Mouse (Mus musculus) urinary bladder, postnatal 25 days (tissue): ENCODE measurements around the gene Dolpp1.

Source experiments
- DNase-seq: peaks from one replicate; pipeline ENCODE4 v3.0.0; 2022; ENCODE audit warnings: low spot score

The Dolpp1 gene

DNA sequence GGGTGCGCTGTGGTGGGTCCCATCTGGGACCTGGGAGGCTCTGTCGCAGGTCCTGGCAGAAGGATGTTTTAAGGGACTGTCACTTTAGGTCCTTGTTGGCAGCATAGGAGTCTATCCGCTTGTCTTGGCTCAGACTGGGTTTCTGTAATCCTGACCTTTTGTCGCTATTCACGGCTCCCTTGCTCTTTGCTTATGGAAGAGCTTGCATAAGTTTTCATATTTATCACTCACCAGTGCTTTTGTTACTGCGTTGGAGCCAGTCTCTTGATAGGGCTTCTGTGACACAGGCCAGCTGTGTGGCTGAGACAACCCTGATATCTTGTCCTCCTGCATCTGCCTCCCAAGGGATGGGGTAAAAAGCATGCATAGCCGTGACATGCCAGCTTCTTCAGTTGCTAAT, 12.7 kb upstream of the Dolpp1 start:
- no peak for DNase-seq

DNA sequence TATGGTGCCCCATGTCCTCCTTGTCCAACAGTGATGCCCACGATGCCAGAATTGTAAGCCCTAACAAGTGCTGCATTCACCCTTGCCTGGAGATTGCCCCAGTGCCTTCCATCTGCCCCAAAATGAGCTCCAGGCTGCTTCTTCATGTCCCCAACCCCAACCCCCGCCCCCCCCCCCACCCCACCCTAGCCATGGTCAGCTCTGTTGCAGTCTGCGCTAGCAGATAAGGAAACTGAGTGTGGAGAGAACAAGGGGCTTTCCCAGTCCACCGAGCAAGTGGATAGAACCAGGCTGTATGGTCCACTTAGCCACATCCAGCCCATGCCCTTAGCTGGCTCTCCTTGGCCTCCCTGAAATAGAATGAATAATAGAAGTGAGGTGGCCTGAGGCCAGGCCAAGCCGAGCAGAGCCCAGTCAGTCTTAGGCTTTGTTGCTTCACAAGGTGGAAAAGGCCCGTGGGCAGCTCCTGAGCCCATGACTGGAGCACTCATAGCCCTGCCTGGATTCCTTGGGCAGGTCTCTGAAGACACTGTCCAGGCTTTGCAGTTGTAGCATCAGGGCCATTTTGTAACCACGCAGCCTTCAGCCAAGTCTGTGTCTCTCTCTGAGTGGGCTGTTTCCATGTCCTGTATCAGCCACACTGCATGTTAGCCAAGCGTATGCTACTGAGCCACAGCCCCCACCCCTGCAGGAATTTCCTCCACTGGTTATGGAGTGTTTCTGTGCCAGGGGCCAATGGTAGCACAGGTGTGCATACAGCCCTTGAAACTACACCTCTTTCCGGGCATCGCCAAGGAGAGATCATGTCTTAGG, 11.3 kb upstream of the Dolpp1 start:
- no peak for DNase-seq

DNA sequence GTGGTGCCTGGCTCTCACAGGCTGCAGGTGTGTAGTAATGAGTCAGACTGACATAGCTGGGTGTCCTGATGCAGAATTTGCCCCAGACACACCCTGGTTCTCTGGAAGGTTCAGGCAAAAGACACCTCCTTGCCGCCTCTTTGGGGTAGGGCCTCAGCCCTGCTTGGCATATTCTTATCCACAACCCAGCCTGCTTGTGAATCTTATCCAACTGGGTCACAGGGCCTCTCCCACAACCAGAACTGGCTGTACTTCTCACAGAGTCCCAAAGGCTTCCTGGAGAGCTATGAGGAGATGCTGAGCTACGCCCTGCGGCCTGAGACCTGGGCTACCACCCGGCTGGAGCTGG, 10.7 kb upstream of the Dolpp1 start:
- DNase-seq, result no peak

DNA sequence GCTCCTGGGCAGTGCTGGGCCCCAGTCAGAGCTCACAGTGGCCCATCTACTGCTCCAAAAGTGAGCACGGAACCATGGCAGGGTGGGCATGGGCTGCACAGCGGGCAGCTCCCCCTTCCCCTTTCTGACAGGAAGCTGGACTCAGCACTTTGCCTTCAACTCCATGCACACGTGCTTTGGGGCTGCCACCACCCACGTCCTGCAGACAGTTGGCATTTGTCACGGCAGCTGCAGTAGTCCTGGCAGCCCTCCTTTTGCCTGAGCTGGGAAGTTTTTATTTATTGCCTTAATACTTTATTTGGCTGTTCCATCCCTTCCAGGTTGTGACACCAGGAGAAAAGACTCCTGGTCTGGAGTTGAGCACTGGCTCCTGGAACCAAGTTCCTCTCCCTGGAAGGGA, 7.2 kb upstream of the Dolpp1 start:
- DNase-seq, result no peak

DNA sequence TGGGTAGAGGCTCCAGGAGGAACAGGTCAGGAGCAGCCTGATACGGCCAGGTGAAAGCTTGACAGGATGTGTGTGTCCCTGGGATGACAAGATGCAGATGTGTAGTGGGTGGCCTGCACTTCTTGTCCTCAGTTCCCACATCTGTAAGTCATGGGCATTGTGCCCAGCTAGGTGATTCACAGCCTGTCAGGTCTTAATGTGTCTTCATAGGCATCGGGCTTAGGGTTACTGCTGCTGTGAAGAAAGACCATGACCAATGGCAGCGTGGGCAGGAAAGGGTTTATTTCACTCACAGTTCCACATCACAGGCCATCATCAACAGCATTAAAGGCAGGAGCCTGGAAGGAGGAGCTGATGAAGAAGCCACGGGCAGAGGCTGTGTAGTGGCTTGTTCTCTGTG, 6.5 kb upstream of the Dolpp1 start:
- DNase-seq, result no peak

DNA sequence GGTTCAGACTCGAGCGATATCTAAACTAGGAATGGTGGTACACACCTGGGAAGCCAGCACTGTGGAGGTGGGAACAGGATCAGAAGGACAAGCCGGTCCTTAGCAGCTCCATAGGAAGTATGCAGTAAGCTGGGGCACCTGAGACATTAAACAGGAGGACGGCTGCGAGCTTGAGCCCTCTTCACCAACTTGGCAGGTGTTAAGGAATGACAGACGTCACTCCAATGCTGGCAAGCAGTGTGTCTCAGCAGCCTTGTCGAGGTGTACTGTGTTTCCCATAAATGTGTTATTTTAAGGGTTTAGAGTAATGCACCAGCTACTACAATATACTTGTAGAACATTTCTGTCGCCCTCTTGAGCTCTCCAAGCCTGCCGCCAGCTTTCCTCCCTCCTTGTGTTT, 5.1 kb upstream of the Dolpp1 start:
- no peak for DNase-seq

DNA sequence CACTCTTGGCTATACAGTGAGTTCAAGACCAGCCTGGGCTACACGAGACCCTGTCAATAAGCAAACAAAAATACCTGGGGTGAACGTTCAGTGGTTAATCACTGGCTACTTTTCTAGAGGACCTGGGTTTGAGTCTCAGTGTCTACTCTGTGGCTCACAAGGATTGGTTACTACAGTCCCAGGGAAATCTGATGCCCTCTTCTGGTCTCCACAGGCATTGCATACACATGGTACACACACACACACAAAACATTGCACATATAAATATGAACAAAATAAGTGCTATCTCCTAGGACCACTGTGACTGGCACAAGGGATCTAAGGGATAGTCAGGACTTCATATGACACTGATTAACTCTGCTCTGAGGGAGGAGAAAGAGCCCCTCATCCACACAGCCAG, 3.1 kb upstream of the Dolpp1 start:
- no peak for DNase-seq

DNA sequence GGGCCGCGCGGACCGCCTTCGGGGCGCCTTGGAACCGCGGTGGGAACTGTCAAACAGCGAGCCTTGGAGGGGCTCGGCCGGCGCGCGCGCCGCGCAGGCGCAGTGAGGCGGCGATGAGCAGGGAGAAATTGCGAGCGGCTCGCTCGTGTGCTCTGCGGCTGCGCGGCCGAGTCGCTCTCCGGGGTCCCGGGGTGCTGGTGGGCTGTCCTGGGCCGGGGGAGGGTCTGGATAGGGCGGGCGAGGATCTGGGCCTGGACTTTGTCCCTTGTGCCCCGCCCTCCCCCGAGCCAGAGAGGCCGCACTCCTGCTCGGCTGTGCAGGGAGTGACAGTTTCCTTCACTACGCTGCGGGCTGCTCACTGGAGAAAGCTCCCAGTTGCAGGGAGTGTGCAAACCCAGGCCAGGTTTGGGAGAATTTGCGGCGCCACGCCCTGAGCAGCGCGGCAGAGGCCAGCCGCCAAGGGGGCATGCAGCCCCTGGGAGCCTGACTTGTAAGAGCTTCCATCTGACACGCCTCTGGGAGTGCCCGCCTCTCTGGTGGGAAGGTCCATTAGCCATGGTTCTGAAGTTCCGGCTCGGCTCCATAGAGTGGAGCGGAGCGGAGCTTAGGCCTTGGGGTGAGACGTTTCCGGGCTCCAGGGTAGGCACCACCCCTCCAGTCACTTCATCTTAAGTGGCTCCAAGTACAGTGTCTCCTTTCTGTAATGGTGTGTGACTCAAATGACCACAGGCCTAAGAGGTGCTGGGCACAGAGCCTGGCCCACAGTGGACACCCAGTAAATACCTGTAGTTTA, 719 bp downstream of the Dolpp1 start:
- DNase-seq, result peak; percentile 56

DNA sequence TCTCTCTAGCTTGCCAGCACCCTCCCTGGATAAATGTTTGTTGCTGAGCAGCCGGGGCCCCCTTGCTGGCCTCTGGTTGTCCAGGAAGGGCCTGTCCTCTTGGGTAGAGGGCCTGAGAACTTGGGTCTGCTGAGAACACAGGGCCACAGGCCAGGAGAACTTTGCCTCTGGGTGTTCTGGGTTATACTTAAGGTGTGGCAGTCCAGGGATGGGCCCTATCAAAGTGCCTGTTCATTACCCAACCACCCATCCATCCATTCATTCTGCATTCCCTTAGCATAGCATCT, 1.3 kb downstream of the Dolpp1 start:
- DNase-seq, result no peak

DNA sequence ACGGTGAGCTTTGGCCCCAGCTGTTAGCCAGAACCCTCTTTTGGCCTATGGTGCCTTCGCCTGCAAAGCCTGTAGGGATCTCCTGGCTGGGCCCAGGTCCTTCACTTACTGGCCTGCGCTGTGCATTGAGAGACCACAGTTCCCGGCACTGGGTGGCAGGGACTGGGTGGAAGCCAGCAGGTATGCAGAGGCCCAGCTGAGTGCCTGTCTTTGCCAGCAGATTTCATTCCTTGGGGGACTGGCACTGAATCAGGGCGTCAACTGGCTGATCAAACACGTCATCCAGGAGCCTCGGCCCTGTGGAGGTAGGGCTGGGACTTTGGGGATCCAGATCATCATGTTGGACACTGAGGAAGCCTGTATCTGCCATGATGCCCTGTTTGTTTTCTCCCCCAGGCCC, 3.7 kb downstream of the Dolpp1 start:
- DNase-seq, result no peak

DNA sequence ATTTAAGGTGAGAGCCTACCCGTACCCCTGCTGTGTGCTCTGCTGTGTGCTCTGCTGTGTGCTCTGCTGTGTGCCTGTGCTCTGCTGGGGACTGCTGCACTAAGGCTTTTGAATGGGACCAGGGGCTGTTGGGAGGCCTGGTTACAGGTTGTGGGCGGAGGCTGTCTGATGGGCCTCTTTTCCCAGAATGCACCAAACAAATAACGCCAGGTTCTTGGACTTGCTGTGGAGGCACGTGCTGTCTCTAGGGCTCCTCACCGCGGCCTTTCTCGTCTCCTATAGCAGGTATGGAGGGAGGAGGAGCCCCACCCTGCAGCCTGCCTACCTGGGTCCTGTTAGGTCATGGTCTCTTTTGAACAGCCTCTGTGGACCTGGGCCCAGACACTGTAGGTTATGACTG, 4.2 kb downstream of the Dolpp1 start:
- DNase-seq, result no peak

DNA sequence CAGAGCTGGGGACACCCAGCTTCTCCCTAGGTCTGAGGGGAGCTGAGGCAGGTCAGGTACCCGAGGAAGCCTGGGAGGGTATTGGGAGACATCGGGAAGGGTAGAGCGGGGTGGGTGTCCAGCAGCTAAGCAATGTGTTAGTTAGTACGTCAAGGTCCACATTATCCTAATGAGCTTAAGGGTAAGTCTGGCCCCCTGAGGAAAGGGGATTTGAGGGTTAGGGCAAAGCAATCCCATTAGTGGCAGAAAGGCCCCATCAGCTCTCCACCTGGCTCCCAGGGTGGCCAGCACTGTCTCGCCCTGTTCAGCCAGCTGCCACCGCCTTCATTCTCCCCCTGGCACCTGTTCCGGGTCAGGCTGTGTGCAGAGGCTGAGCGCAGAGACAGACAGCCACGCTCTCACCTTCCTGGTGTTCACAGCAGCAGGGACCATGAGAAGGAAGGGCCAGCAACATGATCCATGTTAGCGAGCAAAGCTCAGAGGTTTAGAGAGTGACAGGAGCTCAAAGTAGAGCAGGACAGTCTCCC, 6.0 kb downstream of the Dolpp1 start:
- DNase-seq, result no peak

DNA sequence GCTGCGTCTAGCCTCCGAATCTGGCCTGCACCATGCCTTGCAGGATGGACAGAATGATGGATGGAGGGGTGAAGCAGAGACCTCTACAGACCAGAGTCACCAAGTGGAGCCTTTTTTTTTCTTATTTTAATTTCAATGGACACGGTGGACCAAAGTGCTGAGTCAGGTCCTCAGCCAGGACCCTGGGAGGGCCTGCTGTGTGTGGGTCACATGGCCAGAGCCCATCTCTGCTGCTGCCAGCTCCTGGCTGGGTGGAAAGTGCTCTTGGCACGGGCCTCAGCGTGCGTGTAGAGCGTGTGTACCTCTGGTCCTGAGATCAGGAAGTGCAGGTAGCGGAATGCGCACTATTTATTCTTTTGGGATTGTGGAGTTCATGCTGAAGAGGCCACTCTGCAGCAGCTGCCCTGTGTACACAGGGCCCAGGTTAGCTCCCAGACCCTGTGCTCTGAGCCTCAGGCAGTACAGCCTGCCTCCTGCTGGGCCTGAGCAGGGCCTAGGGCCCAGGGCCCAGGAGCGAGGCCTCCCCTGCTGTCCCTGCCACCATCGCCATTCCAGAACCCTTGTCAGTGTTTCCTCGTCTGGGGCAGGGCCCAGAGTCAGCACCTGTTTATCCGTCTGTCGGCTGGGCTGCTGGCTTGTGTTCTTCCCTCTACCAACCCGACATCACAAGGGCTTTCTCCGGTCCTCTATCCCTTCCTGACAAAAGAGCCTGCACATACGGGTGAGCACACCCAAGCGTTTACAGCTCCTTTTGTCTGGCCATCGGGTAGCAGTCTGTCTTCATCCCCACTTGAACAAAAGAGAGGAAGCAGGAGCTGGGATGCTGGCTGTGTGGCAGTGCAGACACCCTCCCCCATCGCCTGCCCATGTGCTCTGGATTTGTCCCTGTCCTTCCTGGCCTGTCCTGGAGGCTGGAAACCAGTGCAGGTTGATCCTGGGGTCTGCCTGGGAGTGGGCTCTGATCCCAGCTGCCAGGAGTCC, 7.4 kb downstream of the Dolpp1 start:
- DNase-seq, result no peak

DNA sequence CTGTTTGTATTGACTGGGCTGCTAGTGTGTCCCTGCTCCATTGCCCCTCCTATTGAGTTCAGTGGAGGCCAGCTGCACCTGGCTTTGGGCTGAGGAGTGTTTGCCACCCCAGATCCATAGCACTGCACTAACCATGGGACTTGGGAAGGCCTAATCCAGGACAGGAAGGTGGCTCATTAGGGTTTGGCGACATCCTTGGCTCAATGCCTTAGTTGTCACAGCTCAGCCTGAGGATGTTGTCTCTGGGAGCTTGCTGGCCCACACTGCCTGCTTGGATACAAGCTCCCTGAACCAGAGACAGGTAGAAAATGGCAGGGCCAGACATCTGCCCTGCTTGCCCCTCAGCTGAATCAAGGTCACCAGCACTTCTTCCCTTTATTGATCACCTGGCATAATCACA, 9.5 kb downstream of the Dolpp1 start:
- DNase-seq, result no peak

DNA sequence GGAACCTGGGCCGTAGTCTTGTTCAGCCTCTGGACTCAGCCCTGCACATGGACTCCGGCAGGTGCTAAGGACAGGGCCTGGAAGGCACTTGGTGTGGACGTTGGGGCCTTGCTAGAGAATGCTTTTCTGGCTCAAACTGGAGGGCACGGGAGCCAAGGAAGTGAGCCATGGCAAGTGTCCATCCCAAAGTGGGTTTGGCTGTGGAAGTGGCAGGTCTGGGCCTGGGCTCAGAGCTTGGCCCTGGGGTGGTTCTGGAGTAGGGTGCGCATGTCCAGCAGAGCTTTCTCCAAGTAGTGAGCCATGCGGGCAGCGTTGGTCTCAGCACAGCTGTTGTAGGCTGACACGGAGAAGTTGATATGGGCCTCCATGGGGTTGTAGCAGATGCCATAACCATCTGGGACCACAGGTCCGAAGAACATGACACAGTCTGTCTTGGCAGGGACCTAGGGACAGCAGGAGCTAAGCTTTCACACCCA, 10.3 kb downstream of the Dolpp1 start:
- no peak for DNase-seq

DNA sequence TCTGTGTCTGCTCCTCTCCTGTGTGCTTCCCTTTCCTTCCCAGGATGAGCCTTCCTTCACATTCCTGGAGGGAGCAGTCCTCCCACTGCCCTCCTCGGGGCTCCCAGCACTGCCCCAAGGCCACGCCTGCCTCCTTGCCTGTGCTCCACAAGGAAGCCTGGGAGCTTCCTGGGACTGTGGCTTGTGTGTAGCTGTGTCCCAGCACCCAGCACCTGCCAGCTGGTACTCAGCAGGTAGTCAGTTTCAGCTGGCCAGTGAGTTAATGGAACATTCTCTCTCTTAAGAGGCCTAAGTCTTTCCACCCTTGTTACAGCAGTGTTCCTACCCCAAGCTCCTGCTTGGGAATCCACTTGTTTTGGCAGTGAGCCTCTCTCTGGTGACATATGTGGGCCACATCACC, 10.8 kb downstream of the Dolpp1 start:
- no peak for DNase-seq

DNA sequence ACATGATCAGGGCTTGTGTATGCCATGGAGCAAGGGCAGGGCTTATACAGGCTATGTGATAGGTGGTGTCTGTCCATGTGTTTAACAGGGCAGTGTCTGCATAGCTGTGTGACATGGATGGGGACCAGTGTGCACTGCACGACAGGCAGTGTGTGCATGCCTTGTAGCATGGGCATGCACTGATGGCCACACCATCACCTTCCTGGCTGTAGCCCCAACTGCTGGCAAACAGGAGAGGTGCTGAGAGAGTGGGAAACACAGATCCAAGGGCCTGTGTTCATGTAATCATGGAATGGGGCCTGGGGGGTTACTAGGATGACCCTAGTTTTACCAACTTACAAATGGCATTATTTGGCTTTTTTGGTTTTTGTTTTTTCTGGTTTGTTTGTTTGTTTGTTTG, 11.8 kb downstream of the Dolpp1 start:
- no peak for DNase-seq

DNA sequence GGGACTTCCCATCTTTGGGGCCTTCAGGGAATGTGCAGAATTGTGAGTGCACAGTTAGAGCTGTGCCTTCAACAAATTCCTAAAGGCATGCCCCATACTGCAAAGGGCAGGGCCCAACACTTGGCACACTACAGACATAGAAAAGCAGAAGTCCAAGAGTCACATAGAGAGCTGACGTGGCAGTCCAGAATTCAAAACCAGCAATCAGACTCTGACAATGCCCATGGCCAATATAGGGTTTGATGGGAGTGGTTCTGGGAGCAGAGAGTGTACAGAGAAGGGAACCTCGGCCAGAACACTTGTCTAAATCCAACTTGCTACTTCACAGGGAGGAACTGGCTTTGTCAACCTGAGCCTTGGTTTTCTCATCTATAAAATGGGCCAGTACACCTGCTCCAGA, 15.2 kb downstream of the Dolpp1 start:
- DNase-seq, result no peak

DNA sequence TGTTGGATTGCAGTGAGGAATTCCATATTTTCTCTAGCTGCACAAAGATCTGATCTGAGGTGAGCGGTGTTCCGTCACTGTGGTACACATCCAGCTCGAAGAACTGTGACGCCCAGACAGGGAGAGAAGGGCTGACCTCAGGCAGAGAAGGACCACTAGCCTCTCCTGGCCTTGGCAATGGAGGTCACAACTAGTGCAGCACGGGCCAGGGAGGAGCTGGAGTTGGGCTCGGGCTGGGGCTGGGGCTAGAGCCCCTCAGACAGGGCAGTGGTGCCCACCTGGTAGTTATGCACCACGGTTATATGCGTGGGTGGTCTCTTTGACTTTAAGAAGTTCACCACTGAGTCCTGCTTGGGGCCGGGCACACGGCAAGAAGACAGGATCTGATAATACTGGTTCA, 15.7 kb downstream of the Dolpp1 start:
- DNase-seq, result no peak

DNA sequence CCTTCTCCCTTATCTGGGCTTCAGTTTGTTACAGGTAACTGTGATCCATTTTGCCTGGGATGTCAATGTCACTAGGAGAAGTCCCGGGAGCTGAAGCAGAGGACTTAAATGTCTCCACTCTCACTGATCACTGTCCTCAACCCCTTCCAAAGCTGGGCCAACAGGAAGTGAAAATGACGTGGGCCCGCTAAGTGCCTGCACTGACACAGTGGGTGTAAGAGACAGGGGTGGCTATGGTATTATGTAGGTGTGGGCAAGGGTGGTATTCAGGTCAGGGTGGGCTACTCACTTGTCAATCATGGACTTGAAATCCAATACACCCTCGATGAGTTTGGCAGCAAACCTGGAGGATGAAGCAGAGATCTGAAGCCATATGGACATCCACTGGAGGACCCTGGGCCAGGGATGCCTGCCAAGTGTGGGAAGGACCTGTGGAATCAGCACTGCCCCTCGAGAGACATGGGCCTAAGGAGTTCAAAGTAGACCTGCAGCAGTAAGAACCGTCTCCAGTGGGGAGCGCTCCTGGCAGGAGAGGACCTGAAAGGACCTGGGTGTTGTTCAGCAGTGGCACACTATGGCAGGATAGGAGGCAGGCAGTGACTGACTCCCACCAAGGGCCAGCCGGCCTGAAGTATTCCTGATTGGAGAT, 16.5 kb downstream of the Dolpp1 start:
- DNase-seq, result no peak

DNA sequence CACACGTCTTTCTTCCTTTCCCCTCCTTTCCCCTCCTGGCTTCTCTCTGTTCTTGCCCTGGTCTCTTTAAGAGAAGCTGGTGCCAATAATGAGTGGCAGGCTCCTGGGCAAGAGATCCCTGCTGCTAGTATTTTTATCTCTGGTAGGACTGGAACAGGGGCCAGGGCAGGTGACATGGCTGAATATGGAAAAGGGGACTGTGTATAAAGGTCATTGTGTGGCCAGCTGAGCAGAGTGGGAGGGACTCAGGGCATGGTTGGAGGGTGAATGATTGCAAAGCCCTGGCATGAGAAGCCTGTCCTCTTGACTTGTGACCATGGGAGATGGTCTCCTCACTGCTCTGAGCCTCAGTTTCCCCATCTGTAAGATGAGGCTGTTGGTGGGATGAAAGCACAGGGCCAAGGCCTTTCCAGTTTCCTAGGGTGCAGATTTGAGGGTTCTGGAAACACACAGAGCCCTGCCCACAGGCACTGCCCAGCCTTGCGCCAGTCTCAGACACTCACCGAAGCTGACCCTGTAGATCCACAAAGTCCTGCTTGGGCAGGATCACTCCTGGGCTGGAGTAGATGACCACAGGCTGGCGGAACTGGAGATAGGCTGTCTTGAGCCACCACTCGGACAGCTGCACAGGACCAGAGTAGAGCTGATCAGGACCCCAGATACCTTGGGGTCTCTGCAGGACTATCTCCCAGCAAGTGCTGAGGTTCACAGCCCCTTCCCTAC, 17.6 kb downstream of the Dolpp1 start:
- no peak for DNase-seq
